Comparison of ENCODE assay signal across 25 mouse cellular contexts in the genomic region with DNA sequence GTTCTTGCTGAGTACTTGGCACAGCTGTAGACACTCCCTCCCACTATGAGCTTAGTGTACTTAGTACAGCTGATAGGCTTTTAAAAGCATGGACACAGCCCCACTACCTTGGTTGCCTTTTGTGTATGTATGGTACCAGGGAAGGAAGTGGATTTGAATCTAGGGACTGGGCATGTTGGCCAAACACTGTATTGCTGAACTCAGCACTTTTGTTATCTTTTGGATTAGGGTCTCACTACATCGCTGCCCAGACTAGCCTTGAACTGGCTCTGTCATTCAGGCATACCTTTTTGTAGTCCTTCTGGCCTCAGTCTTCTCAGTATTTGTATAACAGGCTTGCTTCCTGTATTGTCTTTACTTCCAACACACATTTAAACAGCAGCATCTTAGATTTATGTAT.
"Had no signal": no experiment of that assay in that cellular context is flagged by ENCODE, and none has a peak within 500 bp of the region (broad histone marks: within the 10 kb centered on the region; RNA-seq: fewer than 3 reads in every experiment).

No protein-coding gene starts in this region.

- H3K36me3 ChIP-seq: heart, embryonic 15.5 days; hindbrain, embryonic 13.5 days; hindbrain, embryonic 15.5 days; limb, embryonic 15.5 days had no signal

- H3K27me3 ChIP-seq: heart, embryonic 15.5 days; limb, embryonic 15.5 days had no signal

- H3K27ac ChIP-seq: heart, adult 2 months; heart, embryonic 13.5 days; heart, embryonic 15.5 days; hindbrain, embryonic 13.5 days; hindbrain, embryonic 15.5 days; hindbrain, postnatal 0 days; kidney, embryonic 15.5 days; kidney, postnatal 0 days; limb, embryonic 13.5 days; limb, embryonic 15.5 days had no signal

- H3K9me3 ChIP-seq: heart, embryonic 13.5 days; heart, embryonic 15.5 days; hindbrain, embryonic 13.5 days; hindbrain, embryonic 15.5 days; kidney, embryonic 15.5 days; limb, embryonic 13.5 days; limb, embryonic 15.5 days had no signal

- H3K4me2 ChIP-seq: heart, embryonic 11.5 days; heart, embryonic 13.5 days; heart, embryonic 15.5 days; hindbrain, embryonic 13.5 days; hindbrain, embryonic 15.5 days; kidney, embryonic 15.5 days; limb, embryonic 13.5 days; limb, embryonic 15.5 days had no signal

- DNase-seq: gastrocnemius, postnatal 14 days; gastrocnemius, postnatal 36 days; heart, adult 11 months; heart, adult 2 months; heart, postnatal 14 days; heart, postnatal 36 days; kidney, adult 11 months; kidney, adult 2 months; kidney, adult 9 months; kidney, postnatal 14 days; kidney, postnatal 36 days; layer of hippocampus, adult 9-11 months; layer of hippocampus, postnatal 36 days; left cerebral cortex, postnatal 4 days had no signal

- ATAC-seq: hindbrain, postnatal 0 days; intestine, embryonic 16.5 days had no signal

- H3K4me3 ChIP-seq: heart, adult 2 months; heart, embryonic 13.5 days; heart, embryonic 15.5 days; hindbrain, embryonic 13.5 days; hindbrain, embryonic 15.5 days; kidney, embryonic 15.5 days; limb, embryonic 13.5 days; limb, embryonic 15.5 days had no signal

- H3K9ac ChIP-seq: heart, embryonic 13.5 days; heart, embryonic 15.5 days; hindbrain, embryonic 13.5 days; hindbrain, embryonic 15.5 days; kidney, embryonic 15.5 days; limb, embryonic 13.5 days; limb, embryonic 15.5 days had no signal
